Mouse (Mus musculus): ENCODE data around the gene Cd86. TPM values are rescaled to one million over a fixed set of nuclear protein-coding genes. Genes with fewer than 3 reads are reported as not detected.

The Cd86 gene
- polyA plus RNA-seq, 2 experiments: 1.7 to 2.4 TPM

DNA sequence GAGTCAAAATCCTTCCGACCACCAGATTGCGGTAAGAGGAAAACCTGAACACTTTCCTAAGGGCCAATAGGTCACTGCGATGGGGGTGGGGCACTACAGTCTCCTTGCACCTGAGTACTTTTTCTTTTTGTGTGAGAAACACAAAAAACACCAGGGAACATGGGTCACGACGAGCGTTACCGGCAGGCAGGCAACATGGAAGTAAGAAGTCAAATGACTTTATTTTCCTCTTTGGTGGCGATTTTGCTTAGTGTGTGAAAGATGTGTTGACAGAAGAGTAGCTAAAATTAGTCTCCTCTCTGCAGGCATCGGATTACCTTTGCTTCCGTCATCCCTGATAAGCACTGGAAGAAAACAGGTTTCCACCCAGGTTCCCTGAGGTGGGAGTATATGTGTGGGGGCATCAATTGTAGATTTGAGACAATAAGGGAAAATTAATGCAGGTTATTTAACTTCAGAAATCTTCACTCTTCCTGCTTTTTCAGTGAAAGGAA is 110.2 kb downstream of the Cd86 start:
- H3K4me3 ChIP-seq (replicated peaks; ENCODE audit: low read length): no peak overlapping the region
- H3K9ac ChIP-seq (ENCODE audit: low read depth, low read length, severe bottlenecking): no peak overlapping the region
- no peak for ATAC-seq (ENCODE audit: low FRiP score, low read depth)
- 0 out of 2 replicates have a peak, but pooled peaks cover 4% of the 10 kb centered on the region for H3K9me3 ChIP-seq (ENCODE audit: control insufficient read depth, low read length)
- no peak overlapping the region for H3K4me2 ChIP-seq (replicated peaks; ENCODE audit: low read depth, low read length, severe bottlenecking)
- 77% methylated on average over 10 of the region's 10 CpGs for WGBS
- H3K36me3 ChIP-seq (ENCODE audit: control insufficient read depth, insufficient read depth, low read length): no peaks in the 10 kb centered on the region
- no peaks in the 10 kb centered on the region for H3K27me3 ChIP-seq (ENCODE audit: control insufficient read depth, insufficient read depth, low read length)
- H3K4me1 ChIP-seq (ENCODE audit: control insufficient read depth, insufficient read depth, low read length): no peaks in the 10 kb centered on the region
- TF ChIP-seq POLR2A (IDR thresholded peaks at IDR 0.05; ENCODE audit: borderline replicate concordance, extremely low read depth, insufficient read depth, insufficient read length): no peak
- no peak overlapping the region for H3K27ac ChIP-seq (replicated peaks; ENCODE audit: low read depth, low read length)
- DNase-seq (ENCODE audit: low spot score): no peak

Other genes with a start within 250 kb of the Cd86 start
- gene Stfa3, start 210.7 kb downstream of the Cd86 start, polyA plus RNA-seq (2012; rRNA removed): 4.8 and 8.9 TPM in 2 replicates
- gene Stfa3, start 210.7 kb downstream of the Cd86 start, polyA plus RNA-seq (2014; fragmentation: Nextera tagmentation; extraction: Ambion mirVana): 4.1 and 7.9 TPM in 2 replicates
- gene Casr, start 103.9 kb downstream of the Cd86 start, polyA plus RNA-seq (2012; rRNA removed): 0.16 and 0.36 TPM in 2 replicates
- gene Casr, start 103.9 kb downstream of the Cd86 start, polyA plus RNA-seq (2014; fragmentation: Nextera tagmentation; extraction: Ambion mirVana): 0.40 and 0.82 TPM in 2 replicates
- 0.92 and 0.97 TPM in 2 replicates for gene Ildr1, start 27.9 kb upstream of the Cd86 start, polyA plus RNA-seq (2012; rRNA removed)
- 1.3 and 1.6 TPM in 2 replicates for gene Ildr1, start 27.9 kb upstream of the Cd86 start, polyA plus RNA-seq (2014; fragmentation: Nextera tagmentation; extraction: Ambion mirVana)
- gene Slc15a2, start 118.9 kb upstream of the Cd86 start, polyA plus RNA-seq (2012; rRNA removed): 4.2 and 15.3 TPM in 2 replicates
- 2.9 and 6.9 TPM in 2 replicates for gene Slc15a2, start 118.9 kb upstream of the Cd86 start, polyA plus RNA-seq (2014; fragmentation: Nextera tagmentation; extraction: Ambion mirVana)
- 17.5 and 26.7 TPM in 2 replicates for gene Iqcb1, start 162.3 kb upstream of the Cd86 start, polyA plus RNA-seq (2012; rRNA removed)
- gene Iqcb1, start 162.3 kb upstream of the Cd86 start, polyA plus RNA-seq (2014; fragmentation: Nextera tagmentation; extraction: Ambion mirVana): 39.9 and 43.8 TPM in 2 replicates
- gene Eaf2, start 208.9 kb upstream of the Cd86 start, polyA plus RNA-seq (2012; rRNA removed): 1.4 and 2.4 TPM in 2 replicates
- gene Eaf2, start 208.9 kb upstream of the Cd86 start, polyA plus RNA-seq (2014; fragmentation: Nextera tagmentation; extraction: Ambion mirVana): 4.8 and 6.8 TPM in 2 replicates
- 52.4 and 82.1 TPM in 2 replicates for gene Golgb1, start 209.1 kb upstream of the Cd86 start, polyA plus RNA-seq (2012; rRNA removed)
- 123 TPM in 2 replicates for gene Golgb1, start 209.1 kb upstream of the Cd86 start, polyA plus RNA-seq (2014; fragmentation: Nextera tagmentation; extraction: Ambion mirVana)